Mouse (Mus musculus) thymus, postnatal 10 days (tissue): ENCODE measurements around the gene Vmn1r226.

Source experiments
- DNase-seq, 2 experiments: peaks; one replicate each; pipeline ENCODE4 v3.0.0; 2021; ENCODE audit warnings: low spot score in 2 of 2

The Vmn1r226 gene

DNA sequence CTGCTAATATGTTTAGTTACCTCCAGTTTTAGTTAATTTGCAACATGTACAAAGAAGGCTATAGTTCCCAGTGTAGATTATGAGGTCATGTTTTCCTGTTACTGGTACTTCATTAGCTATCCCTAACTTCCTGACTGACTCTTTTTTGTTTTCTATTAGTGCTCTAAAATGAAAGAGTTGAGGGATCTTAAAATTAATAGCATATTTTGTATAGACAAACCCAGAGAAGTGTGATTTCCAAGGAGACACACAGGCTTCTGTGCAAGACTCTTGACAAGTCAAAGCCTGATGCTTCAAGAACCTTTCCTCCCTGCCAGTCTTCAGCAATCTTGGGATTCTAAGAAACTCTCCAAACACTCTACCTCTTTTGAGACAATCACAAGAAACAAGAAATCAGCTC lies at the start of gene Vmn1r226:
TSS of gene Vmn1r226 (plus strand) at position 301 of the 400 bp plus-strand sequence.
- DNase-seq = no peak

DNA sequence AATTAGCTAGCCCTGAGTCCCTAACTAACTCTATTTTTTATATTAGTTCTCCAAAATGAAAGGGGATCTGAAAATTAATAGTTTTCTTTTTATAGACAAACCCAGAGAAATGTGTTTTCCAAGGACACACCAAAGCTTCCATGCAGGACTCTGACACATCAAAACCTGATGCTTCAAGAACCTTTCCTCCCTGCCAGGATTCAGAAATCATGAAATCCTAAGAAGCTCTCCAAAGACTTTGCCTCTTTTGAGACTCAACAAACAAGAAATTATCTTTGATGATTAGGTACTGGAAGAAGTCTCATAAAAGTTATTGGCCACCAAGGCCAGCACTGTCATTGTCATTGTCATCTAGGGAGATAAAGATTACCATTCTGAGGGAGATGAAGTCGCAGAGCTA lies 46.9 kb downstream of the Vmn1r226 start, which contains the start of gene Vmn1r227:
TSS of gene Vmn1r227 (plus strand) at position 301 of the 400 bp plus-strand sequence.
- DNase-seq = no peak
